Mouse (Mus musculus): ENCODE data around the gene Dlg1.

DNA sequence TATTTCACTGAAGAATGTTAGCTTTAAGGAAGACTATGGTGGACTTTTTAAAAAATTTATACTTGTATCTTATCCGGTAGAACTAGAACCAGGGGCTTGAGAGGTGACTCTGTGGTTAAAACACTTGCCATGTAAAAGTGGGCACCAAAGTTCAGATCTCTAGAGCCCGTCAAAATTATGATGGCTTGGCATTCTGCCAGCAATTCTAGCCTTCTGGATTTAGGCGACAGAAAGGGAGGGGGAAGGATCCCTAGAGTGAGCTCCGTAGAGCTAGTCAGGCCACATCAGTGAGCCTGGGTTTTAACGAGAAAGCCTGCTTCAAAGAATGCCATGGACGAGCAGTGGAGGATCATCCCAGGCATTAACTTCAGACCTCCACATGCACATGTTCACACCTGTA is 117.8 kb downstream of the Dlg1 start:
- no peak for TF ChIP-seq CTCF (IDR thresholded peaks at IDR 0.05; ENCODE audit: low read depth, low read length)
- no peak for TF ChIP-seq POLR2AphosphoS5 (IDR thresholded peaks at IDR 0.05; ENCODE audit: insufficient replicate concordance, low read depth, low read length)
- no peak for TF ChIP-seq GATA1 (IDR thresholded peaks at IDR 0.05; ENCODE audit: borderline replicate concordance, low read length)
- no peak for TF ChIP-seq TAL1 (conservative IDR thresholded peaks at IDR 0.05; ENCODE audit: low read depth, low read length)
